ENCODE assay signal across 8 mouse cellular contexts in the genomic region with DNA sequence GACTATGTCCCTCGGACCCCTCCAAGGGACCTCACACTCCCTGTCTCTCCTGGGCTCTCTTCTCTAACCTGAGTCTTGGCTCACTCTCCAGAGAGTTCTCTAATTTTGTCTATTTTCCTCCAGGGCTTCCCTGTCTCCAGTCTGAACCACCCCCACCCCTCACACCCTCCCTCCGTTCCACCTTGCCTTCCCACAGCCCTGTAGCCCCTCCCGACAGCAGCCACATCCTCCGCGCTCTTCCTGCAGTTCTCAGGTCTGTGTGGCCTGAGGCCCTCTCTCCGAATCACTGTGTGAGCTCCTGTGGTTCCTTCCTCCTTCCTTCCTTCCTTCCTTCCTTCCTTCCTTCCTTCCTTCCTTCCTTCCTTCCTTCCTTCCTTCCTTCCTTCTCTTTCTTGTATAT. TPM values are rescaled to one million over a fixed set of nuclear protein-coding genes. Genes with fewer than 3 reads are reported as not detected.
DNase-seq lines count a peak whose midpoint lies in the region; ATAC-seq and TF ChIP-seq lines count a peak whose summit lies in the region.

No protein-coding gene starts in this region.

- peak overlapping the region; percentile 3; the same call in 1 of the 2 replicates for H3K4me3 ChIP-seq in heart, embryonic 10.5 days
- H3K4me3 ChIP-seq in left cerebral cortex, adult 2 months = no peak overlapping the region
- H3K4me3 ChIP-seq in limb, embryonic 13.5 days = no peak overlapping the region
- H3K4me3 ChIP-seq in stomach, postnatal 0 days (ENCODE audit: low read depth, low read length) = no peak overlapping the region

- no peak for ATAC-seq in limb, embryonic 13.5 days (ENCODE audit: low FRiP score, low read depth)
- ATAC-seq in stomach, postnatal 0 days (ENCODE audit: low FRiP score, low TSS enrichment) = no peak
- ATAC-seq in megakaryocyte progenitor cell, adult 5-6 weeks (replicated peaks; ENCODE audit: poor library complexity) = no peak

- TF ChIP-seq CTCF in left cerebral cortex, adult 2 months (IDR thresholded peaks at IDR 0.05) = no peak
- no peak for TF ChIP-seq CTCF in stomach, postnatal 0 days (IDR thresholded peaks at IDR 0.05; ENCODE audit: low read depth)

- H3K4me2 ChIP-seq in limb, embryonic 13.5 days (replicated peaks) = no peak overlapping the region
- H3K4me2 ChIP-seq in stomach, postnatal 0 days (replicated peaks; ENCODE audit: low read depth) = 0 out of 2 replicates have a peak overlapping the region, but pooled peaks have one; percentile 1

- intact Hi-C loops in left cerebral cortex, adult 2 months (cut with DNase I) = no loop called here
- intact Hi-C loops in left cerebral cortex, postnatal 14 days (cut with DNase I) = loop anchor here (5.0 kb wide), 1 partner anchor 38 kb away; no protein-coding TSS in a partner anchor

- 53% methylated on average over 6 of the region's 6 CpGs for WGBS in heart, embryonic 10.5 days
- 40% methylated on average over 6 of the region's 6 CpGs for WGBS in limb, embryonic 13.5 days
- 43% methylated on average over 6 of the region's 6 CpGs for WGBS in stomach, postnatal 0 days

- H3K27ac ChIP-seq in heart, embryonic 10.5 days = peak overlapping the region; percentile 84
- H3K27ac ChIP-seq in left cerebral cortex, adult 2 months = peak overlapping the region; percentile 84
- H3K27ac ChIP-seq in limb, embryonic 13.5 days = peak overlapping the region; percentile 76
- H3K27ac ChIP-seq in stomach, postnatal 0 days (replicated peaks) = peak overlapping the region; percentile 71

- no peak for TF ChIP-seq EP300 in stomach, postnatal 0 days (optimal IDR thresholded peaks at IDR 0.05)

- DNase-seq in heart, embryonic 10.5 days (ENCODE audit: low spot score) = no peak
- DNase-seq in heart, adult 18-20 months = no peak
- DNase-seq in left cerebral cortex, adult 2 months (ENCODE audit: extremely low spot score in 1 of 2, low spot score in 2 of 2) = no peak
- DNase-seq in left cerebral cortex, postnatal 14 days (ENCODE audit: low spot score in 2 of 2) = no peak
- DNase-seq in stomach, postnatal 0 days (ENCODE audit: low spot score) = no peak
- no peak for DNase-seq in embryo, embryonic 10.5 days (ENCODE audit: low spot score)

- H3K9me3 ChIP-seq in heart, embryonic 10.5 days = no peaks in the 10 kb centered on the region
- no peaks in the 10 kb centered on the region for H3K9me3 ChIP-seq in limb, embryonic 13.5 days
- H3K9me3 ChIP-seq in stomach, postnatal 0 days (ENCODE audit: control insufficient read depth, low read length) = no peaks in the 10 kb centered on the region

- H3K9ac ChIP-seq in limb, embryonic 13.5 days = peak overlapping the region; percentile 35; the same call in 1 of the 2 replicates
- peak overlapping the region; percentile 43; the same call in 1 of the 2 replicates for H3K9ac ChIP-seq in stomach, postnatal 0 days (ENCODE audit: low read length)

- H3K36me3 ChIP-seq in heart, embryonic 10.5 days = no peaks in the 10 kb centered on the region
- no peaks in the 10 kb centered on the region for H3K36me3 ChIP-seq in limb, embryonic 13.5 days
- H3K36me3 ChIP-seq in stomach, postnatal 0 days (ENCODE audit: control insufficient read depth, insufficient read depth, low read length) = no peaks in the 10 kb centered on the region

- H3K27me3 ChIP-seq in heart, embryonic 10.5 days (ENCODE audit: insufficient read depth, poor library complexity, severe bottlenecking) = no peaks in the 10 kb centered on the region
- no peaks in the 10 kb centered on the region for H3K27me3 ChIP-seq in limb, embryonic 13.5 days
- H3K27me3 ChIP-seq in stomach, postnatal 0 days (ENCODE audit: control insufficient read depth, insufficient read depth, low read length) = no peaks in the 10 kb centered on the region

- peaks cover 55% of the 10 kb centered on the region for H3K4me1 ChIP-seq in heart, embryonic 10.5 days
- peaks cover 92% of the 10 kb centered on the region for H3K4me1 ChIP-seq in limb, embryonic 13.5 days
- H3K4me1 ChIP-seq in stomach, postnatal 0 days (replicated peaks; ENCODE audit: control insufficient read depth, insufficient read depth) = peaks cover 10% of the 10 kb centered on the region

RNA-seq across cellular contexts. Expression of a gene that starts 22.8 kb away (rescaled TPM):
- 14.4 and 21.0 TPM in 2 replicates for polyA plus RNA-seq in heart, embryonic 10.5 days (2016; fragmentation: Nextera tagmentation; extraction: Ambion mirVana)
- total RNA-seq in heart, adult 18-20 months (2021) = 10 to 100 TPM; 45.5 to 46.2 TPM
- 100 to 1,000 TPM; 105 to 115 TPM for total RNA-seq in left cerebral cortex, adult 2 months (2021)
- total RNA-seq in left cerebral cortex, postnatal 14 days (2021) = 100 to 1,000 TPM in 1 of 2 experiments, 10 to 100 TPM in 1; 95.1 to 102 TPM
- 40.5 and 41.1 TPM in 2 replicates for polyA plus RNA-seq in limb, embryonic 13.5 days (2015; fragmentation: Nextera tagmentation; extraction: Ambion mirVana)
- polyA plus RNA-seq in stomach, postnatal 0 days (2015; fragmentation: Nextera tagmentation; extraction: Ambion mirVana) = 12.3 and 12.7 TPM in 2 replicates
- 31.6 and 41.9 TPM in 2 replicates for total RNA-seq in megakaryocyte progenitor cell, adult 5-6 weeks (2015)
- total RNA-seq in megakaryocyte progenitor cell, adult 5-6 weeks (2017) = 10.8 and 15.0 TPM in 2 replicates
